In the genomic region with DNA sequence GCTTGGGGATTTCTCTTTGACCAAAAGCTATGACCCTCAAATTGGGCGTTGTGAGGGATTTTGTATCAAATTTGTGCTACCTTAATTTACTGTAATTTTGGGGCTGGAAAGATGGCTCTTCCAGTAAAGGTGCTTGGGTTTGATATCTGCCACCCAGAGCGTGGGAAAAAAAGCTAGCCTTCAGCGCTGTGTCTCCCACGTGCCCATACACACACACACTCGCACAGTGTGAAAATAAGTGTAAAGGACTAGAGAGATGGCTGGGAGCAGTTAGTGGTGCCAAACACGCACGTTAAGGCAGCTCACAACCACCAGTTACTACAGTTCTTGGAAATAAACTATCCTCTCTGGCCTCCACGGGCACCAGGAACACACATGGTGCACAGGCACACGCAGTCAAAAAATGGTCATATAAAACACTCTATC, we compare ENCODE assay signal across 8 mouse cellular contexts. TPM values are rescaled to one million over a fixed set of nuclear protein-coding genes. Genes with fewer than 3 reads are reported as not detected.
A peak's percentile ranks its signal among the peaks of the same experiment; 100 is the strongest.
DNase-seq lines count a peak whose midpoint lies in the region; ATAC-seq and TF ChIP-seq lines count a peak whose summit lies in the region.

No protein-coding gene starts in this region.

- TF ChIP-seq CTCF in cerebellum, adult 2 months (IDR thresholded peaks at IDR 0.05; ENCODE audit: borderline replicate concordance, insufficient read depth, low read depth, low read length) = no peak

- H3K36me3 ChIP-seq in megakaryocyte, embryonic 14.5 days (replicated peaks; ENCODE audit: low read length) = peaks cover 24% of the 10 kb centered on the region
- peaks cover 12% of the 10 kb centered on the region for H3K36me3 ChIP-seq in limb, embryonic 15.5 days
- H3K36me3 ChIP-seq in stomach, embryonic 16.5 days (ENCODE audit: control insufficient read depth, insufficient read depth, low read length) = no peaks in the 10 kb centered on the region

- ATAC-seq in megakaryocyte, adult 5-6 weeks (ENCODE audit: poor library complexity, severe bottlenecking) = no peak
- ATAC-seq in limb, embryonic 15.5 days (ENCODE audit: insufficient number of reproducible peaks, low FRiP score, low TSS enrichment, low read depth) = no peak
- ATAC-seq in stomach, embryonic 16.5 days (ENCODE audit: insufficient read depth, low FRiP score) = no peak

- peaks cover 3% of the 10 kb centered on the region; the same call in 1 of the 2 replicates for H3K4me1 ChIP-seq in cerebellum, adult 2 months (ENCODE audit: control insufficient read depth, insufficient read depth, low read length)
- H3K4me1 ChIP-seq in megakaryocyte, embryonic 14.5 days = peaks cover 69% of the 10 kb centered on the region
- peaks cover 14% of the 10 kb centered on the region for H3K4me1 ChIP-seq in limb, embryonic 15.5 days
- H3K4me1 ChIP-seq in stomach, embryonic 16.5 days (ENCODE audit: control insufficient read depth, insufficient read depth, low read length) = peaks cover 18% of the 10 kb centered on the region

- H3K27me3 ChIP-seq in cerebellum, adult 2 months (ENCODE audit: control insufficient read depth, insufficient read depth, low read length) = no peaks in the 10 kb centered on the region
- H3K27me3 ChIP-seq in megakaryocyte, embryonic 14.5 days (replicated peaks) = no peaks in the 10 kb centered on the region
- H3K27me3 ChIP-seq in limb, embryonic 15.5 days = no peaks in the 10 kb centered on the region
- no peaks in the 10 kb centered on the region for H3K27me3 ChIP-seq in stomach, embryonic 16.5 days (ENCODE audit: control insufficient read depth, insufficient read depth, low read length)

- 37% methylated on average over 9 of the region's 9 CpGs for WGBS in cerebellum, adult 2 months
- WGBS in limb, embryonic 15.5 days = 42% methylated on average over 9 of the region's 9 CpGs
- WGBS in stomach, embryonic 16.5 days = 39% methylated on average over 9 of the region's 9 CpGs

- peak overlapping the region; percentile 81 for H3K4me2 ChIP-seq in limb, embryonic 15.5 days
- peak overlapping the region; percentile 84 for H3K4me2 ChIP-seq in stomach, embryonic 16.5 days (ENCODE audit: low read depth, low read length)

- peak overlapping the region; percentile 87 for H3K4me3 ChIP-seq in cerebellum, adult 2 months (replicated peaks; ENCODE audit: insufficient read depth, low read depth, low read length)
- H3K4me3 ChIP-seq in megakaryocyte, embryonic 14.5 days (replicated peaks) = peak overlapping the region; percentile 96
- peak overlapping the region; percentile 100 for H3K4me3 ChIP-seq in limb, embryonic 15.5 days
- H3K4me3 ChIP-seq in stomach, embryonic 16.5 days (replicated peaks; ENCODE audit: low read length) = peak overlapping the region; percentile 88

- peak overlapping the region; percentile 79 for H3K27ac ChIP-seq in cerebellum, adult 2 months (ENCODE audit: insufficient read depth, low read length)
- H3K27ac ChIP-seq in limb, embryonic 15.5 days = peak overlapping the region; percentile 84
- H3K27ac ChIP-seq in stomach, embryonic 16.5 days (ENCODE audit: low read length) = peak overlapping the region; percentile 84

- peak overlapping the region; percentile 81 for H3K9ac ChIP-seq in limb, embryonic 15.5 days
- H3K9ac ChIP-seq in stomach, embryonic 16.5 days (ENCODE audit: low read length) = peak overlapping the region; percentile 94

- TF ChIP-seq POLR2A in cerebellum, adult 2 months (IDR thresholded peaks at IDR 0.05; ENCODE audit: borderline replicate concordance, insufficient read depth, low read length) = no peak

- no peak for DNase-seq in cerebellum, adult 2 months
- DNase-seq in cerebellum, postnatal 14 days = no peak
- no peak for DNase-seq in left cerebral cortex, adult 18-20 months (ENCODE audit: low spot score in 2 of 2)
- no peak for DNase-seq in retina, postnatal 1 day

- no peaks in the 10 kb centered on the region for H3K9me3 ChIP-seq in megakaryocyte, embryonic 14.5 days
- no peaks in the 10 kb centered on the region for H3K9me3 ChIP-seq in limb, embryonic 15.5 days
- no peaks in the 10 kb centered on the region for H3K9me3 ChIP-seq in stomach, embryonic 16.5 days (replicated peaks; ENCODE audit: control insufficient read depth, low read length)

RNA-seq across cellular contexts. Expression of gene Hsp90aa1, which starts 5.5 kb away (rescaled TPM):
- polyA plus RNA-seq in cerebellum, adult 2 months (2012; rRNA removed) = 544 and 648 TPM in 2 replicates
- polyA plus RNA-seq in megakaryocyte, embryonic 14.5 days (2012; ENCODE audit: insufficient read depth, low replicate concordance) = 14.0 and 99.4 TPM in 2 replicates
- total RNA-seq in megakaryocyte, adult 5-6 weeks (2015) = 343 and 353 TPM in 2 replicates
- 494 and 587 TPM in 2 replicates for total RNA-seq in megakaryocyte, adult 5-6 weeks (2017)
- 644 and 712 TPM in 2 replicates for polyA plus RNA-seq in limb, embryonic 15.5 days (2015; fragmentation: Nextera tagmentation; extraction: Ambion mirVana)
- 654 and 733 TPM in 2 replicates for polyA plus RNA-seq in stomach, embryonic 16.5 days (2015; fragmentation: Nextera tagmentation; extraction: Ambion mirVana)
- 1,000 to 10,000 TPM in 1 of 2 experiments, 100 to 1,000 TPM in 1; 981 to 1,007 TPM for total RNA-seq in left cerebral cortex, adult 18-20 months (2021)

RNA-seq across cellular contexts. Expression of gene 1700001K19Rik, which starts 14.6 kb away (rescaled TPM):
- not detected in 2 replicates for polyA plus RNA-seq in cerebellum, adult 2 months (2012; rRNA removed)
- polyA plus RNA-seq in megakaryocyte, embryonic 14.5 days (2012; ENCODE audit: insufficient read depth, low replicate concordance) = not detected in 2 replicates
- total RNA-seq in megakaryocyte, adult 5-6 weeks (2015) = not detected in 2 replicates
- not detected in 2 replicates for total RNA-seq in megakaryocyte, adult 5-6 weeks (2017)
- 0.15 TPM in 1 of 2 replicates, not detected in the other for polyA plus RNA-seq in limb, embryonic 15.5 days (2015; fragmentation: Nextera tagmentation; extraction: Ambion mirVana)
- 0.25 TPM in 1 of 2 replicates, not detected in the other for polyA plus RNA-seq in stomach, embryonic 16.5 days (2015; fragmentation: Nextera tagmentation; extraction: Ambion mirVana)
- not detected for total RNA-seq in left cerebral cortex, adult 18-20 months (2021)

RNA-seq across cellular contexts. Expression of gene Wdr20, which starts 40.8 kb away (rescaled TPM):
- polyA plus RNA-seq in cerebellum, adult 2 months (2012; rRNA removed) = 32.7 and 34.9 TPM in 2 replicates
- polyA plus RNA-seq in megakaryocyte, embryonic 14.5 days (2012; ENCODE audit: insufficient read depth, low replicate concordance) = 13.1 and 45.3 TPM in 2 replicates
- 24.2 and 24.7 TPM in 2 replicates for total RNA-seq in megakaryocyte, adult 5-6 weeks (2015)
- 28.5 and 37.5 TPM in 2 replicates for total RNA-seq in megakaryocyte, adult 5-6 weeks (2017)
- 21.5 and 22.1 TPM in 2 replicates for polyA plus RNA-seq in limb, embryonic 15.5 days (2015; fragmentation: Nextera tagmentation; extraction: Ambion mirVana)
- 23.0 and 23.4 TPM in 2 replicates for polyA plus RNA-seq in stomach, embryonic 16.5 days (2015; fragmentation: Nextera tagmentation; extraction: Ambion mirVana)
- 10 to 100 TPM; 46.2 to 48.1 TPM for total RNA-seq in left cerebral cortex, adult 18-20 months (2021)
